Mouse (Mus musculus): ENCODE data around the gene Nphp4. TPM values are rescaled to one million over a fixed set of nuclear protein-coding genes. Genes with fewer than 3 reads are reported as not detected.
"Not testable (repeated sequence)": the region's sequence is repeated elsewhere in the genome, so short reads cannot be mapped to it uniquely, and the experiment has no call there.

Nphp4 gene
- polyA plus RNA-seq, 1 experiment: 4.0 TPM

DNA sequence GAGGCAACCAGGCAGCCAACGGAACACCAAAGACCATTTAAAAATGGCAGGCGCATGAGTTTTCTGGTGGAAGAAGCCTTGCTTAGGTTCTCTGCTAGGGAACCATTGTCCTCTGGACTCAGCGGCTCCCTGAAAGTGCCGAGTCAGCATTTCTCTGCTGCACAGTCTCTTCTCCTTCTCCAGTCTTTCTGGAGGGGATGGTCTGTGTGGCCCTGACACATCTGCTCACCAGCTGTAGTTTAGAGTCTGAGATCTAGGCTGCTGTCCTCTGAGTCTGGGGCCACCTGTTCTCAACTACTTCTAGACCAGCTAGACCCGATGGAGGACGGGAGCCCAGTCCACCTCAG, 73.7 kb downstream of the Nphp4 start:
- TF ChIP-seq POLR2A (IDR thresholded peaks at IDR 0.05; ENCODE audit: low read depth, low read length): no peak
- no peaks in the 10 kb centered on the region for H3K4me1 ChIP-seq (ENCODE audit: control insufficient read depth, insufficient read depth, low read length)
- no peak overlapping the region for H3K27ac ChIP-seq (ENCODE audit: insufficient read depth, low read length)
- no peak overlapping the region for H3K4me3 ChIP-seq (ENCODE audit: insufficient read depth, low read length)

DNA sequence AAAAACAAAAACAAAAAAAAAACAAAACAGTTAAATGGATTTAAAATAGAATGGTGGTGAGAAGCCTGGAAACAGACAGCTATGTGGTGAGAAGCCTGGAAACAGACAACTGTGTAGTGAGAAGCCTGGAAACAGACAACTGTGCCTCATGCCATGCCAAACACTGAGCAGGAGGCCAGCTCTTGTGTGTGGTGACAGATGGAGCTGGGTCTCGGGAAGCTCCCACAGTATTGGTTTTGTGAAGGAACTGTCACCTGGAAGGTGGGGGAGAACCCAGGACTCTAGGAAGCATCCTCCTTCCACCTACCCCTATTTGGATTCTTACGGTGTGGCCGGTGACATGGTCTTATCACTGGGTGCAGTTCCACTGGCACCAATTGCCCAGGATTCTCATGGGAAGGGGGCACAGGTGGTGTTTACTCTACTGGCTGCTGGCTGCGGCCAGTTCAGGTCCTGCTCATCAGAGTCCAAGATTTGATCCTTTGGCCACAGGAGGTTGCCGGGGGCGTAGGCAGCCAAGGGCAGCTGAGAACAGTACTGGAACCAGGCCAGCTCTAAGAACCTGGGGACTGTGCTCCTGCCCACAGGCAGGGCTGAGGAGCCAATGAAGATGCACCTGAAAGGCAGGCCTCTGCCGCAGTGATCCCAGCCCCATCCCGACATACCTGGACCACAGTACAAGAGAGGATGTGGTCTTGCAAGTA, 77.2 kb downstream of the Nphp4 start:
- H3K27ac ChIP-seq (ENCODE audit: insufficient read depth, low read length): no peak overlapping the region
- H3K4me3 ChIP-seq (ENCODE audit: insufficient read depth, low read length): no peak overlapping the region
- TF ChIP-seq POLR2A (IDR thresholded peaks at IDR 0.05; ENCODE audit: low read depth, low read length) (no peak), CTCF (IDR thresholded peaks at IDR 0.05; ENCODE audit: borderline replicate concordance, insufficient read depth, low read length) (no peak)
- H3K4me1 ChIP-seq (ENCODE audit: control insufficient read depth, insufficient read depth, low read length): no peaks in the 10 kb centered on the region

DNA sequence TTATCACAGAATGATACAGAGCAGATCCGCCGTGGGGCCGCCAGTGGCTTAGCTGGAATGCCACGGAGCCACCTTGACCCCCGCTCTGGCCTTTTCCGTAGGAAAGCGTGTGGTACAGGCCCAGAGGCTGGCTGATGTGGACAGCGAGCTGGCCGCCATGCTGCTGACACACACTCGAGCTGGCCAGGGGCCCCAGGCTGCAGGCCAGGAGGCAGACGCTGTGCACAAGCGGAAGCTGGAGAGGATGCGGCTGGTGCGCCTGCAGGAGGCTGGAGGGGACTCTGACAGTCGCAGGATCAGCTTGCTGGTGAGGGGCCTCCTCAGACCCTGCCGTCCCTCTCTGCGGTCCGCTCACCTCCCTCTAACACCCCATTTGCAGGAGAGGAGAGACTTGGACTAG, 77.9 kb downstream of the Nphp4 start:
- no peaks in the 10 kb centered on the region for H3K4me1 ChIP-seq (ENCODE audit: control insufficient read depth, insufficient read depth, low read length)
- no peak for TF ChIP-seq CTCF (IDR thresholded peaks at IDR 0.05; ENCODE audit: borderline replicate concordance, insufficient read depth, low read length)
- no peak for TF ChIP-seq POLR2A (IDR thresholded peaks at IDR 0.05; ENCODE audit: low read depth, low read length)
- no peak overlapping the region for H3K27ac ChIP-seq (ENCODE audit: insufficient read depth, low read length)
- no peak overlapping the region for H3K4me3 ChIP-seq (ENCODE audit: insufficient read depth, low read length)

DNA sequence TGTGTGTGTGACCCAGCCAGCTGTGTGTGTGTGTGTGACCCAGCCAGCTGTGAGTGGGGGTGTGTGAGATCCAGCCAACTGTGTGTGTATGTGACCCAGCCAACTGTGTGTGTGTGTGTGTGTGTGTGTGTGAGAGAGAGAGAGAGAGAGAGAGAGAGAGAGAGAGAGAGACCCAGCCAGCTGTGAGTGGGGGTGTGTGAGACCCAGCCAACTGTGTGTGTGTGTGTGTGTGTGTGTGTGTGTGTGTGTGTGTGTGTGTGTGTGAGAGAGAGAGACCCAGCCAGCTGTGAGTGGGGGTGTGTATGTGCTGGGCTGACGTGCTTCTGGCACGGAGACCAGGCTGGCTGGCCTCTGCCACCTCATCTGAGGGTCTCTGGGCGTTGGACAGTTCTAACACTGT, 79.3 kb downstream of the Nphp4 start:
- H3K4me1 ChIP-seq (ENCODE audit: control insufficient read depth, insufficient read depth, low read length); H3K4me3 ChIP-seq (ENCODE audit: insufficient read depth, low read length); H3K27ac ChIP-seq (ENCODE audit: insufficient read depth, low read length): not testable (repeated sequence)

DNA sequence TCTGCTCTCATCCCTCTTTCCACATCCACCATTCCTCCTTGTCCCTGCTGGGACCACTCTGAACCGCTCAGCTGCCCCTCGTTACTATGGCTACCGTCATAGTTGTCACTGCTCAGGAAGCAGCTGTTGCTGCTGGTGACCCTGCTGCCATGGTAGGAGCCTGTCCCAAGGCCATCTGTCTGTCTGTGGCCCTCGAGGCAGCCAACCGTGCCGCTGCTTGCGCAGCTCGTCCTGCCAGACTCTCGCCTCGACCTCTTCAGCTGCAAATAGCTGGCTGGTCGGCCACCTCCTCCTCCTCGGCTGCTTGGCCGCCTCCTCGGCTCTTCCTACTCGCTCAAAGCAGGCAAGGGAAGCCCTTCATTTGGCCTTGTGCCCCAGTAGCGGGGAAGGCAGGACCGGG, 81.7 kb downstream of the Nphp4 start:
- Histone ChIP-seq H3K4me3 (ENCODE audit: insufficient read depth, low read length) (no peak overlapping the region), H3K27ac (ENCODE audit: insufficient read depth, low read length) (no peak overlapping the region), H3K4me1 (ENCODE audit: control insufficient read depth, insufficient read depth, low read length) (no peaks in the 10 kb centered on the region)
- TF ChIP-seq POLR2A (IDR thresholded peaks at IDR 0.05; ENCODE audit: low read depth, low read length) (no peak), CTCF (IDR thresholded peaks at IDR 0.05; ENCODE audit: borderline replicate concordance, insufficient read depth, low read length) (no peak)

DNA sequence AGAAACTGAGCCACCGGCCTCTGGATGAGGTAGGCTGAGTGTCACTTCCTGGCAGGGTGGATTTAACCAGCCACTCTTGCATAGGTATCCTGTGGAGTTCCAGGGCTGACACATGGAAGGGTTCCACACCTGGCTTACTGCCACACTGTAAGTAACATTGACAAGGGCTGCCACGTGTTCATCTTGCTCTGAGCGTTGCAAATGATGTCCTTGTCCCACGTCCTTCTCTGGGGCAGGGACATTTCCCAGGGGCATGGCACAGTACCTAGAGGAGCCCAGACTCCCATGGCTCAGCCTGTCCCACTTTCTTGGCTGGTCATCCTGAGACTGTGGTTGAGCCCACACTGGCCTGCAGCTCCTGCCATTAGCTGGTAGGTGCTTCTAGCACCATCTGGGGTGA, 91.5 kb downstream of the Nphp4 start:
- Histone ChIP-seq H3K4me3 (ENCODE audit: insufficient read depth, low read length) (no peak overlapping the region), H3K4me1 (ENCODE audit: control insufficient read depth, insufficient read depth, low read length) (no peaks in the 10 kb centered on the region), H3K27ac (ENCODE audit: insufficient read depth, low read length) (no peak overlapping the region)
- no peak for TF ChIP-seq POLR2A (IDR thresholded peaks at IDR 0.05; ENCODE audit: low read depth, low read length)
- TF ChIP-seq CTCF (IDR thresholded peaks at IDR 0.05; ENCODE audit: borderline replicate concordance, insufficient read depth, low read length): no peak

DNA sequence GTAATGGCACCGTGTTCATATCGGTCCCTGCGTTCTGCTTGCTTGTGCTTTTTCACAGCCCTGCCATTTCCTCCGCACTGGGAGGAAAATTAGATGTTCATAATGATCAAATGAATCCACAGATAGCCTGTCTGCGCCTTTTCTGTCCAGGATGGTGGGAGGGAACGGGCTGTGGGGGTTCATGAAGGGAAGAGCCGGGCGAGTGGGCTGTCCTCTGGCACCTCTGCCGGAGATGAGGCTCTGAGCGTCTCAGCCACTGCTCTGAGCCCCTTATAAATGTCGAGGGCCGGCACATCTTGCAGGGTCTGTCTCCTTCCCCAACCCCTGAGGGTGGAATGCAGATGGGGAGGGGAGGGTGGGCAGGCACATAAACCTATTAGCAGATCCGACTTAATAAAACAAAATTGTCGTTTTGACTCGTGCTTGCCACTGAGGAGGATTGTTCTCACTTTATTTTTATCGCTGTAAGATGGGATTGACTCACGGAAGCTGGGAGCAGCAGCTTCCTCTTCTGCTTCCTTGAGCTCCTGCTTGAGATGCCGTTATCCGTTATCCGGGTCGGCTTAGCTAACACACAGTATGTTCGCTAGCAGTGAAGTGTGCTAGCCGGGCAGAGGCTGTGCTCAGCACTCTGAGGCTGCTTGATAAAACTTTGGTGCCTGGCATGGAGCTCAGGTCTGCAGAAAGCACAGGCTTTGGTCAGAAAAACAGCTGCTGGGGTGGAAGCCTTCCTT, 92.3 kb downstream of the Nphp4 start:
- H3K4me3 ChIP-seq (ENCODE audit: insufficient read depth, low read length): no peak overlapping the region
- H3K4me1 ChIP-seq (ENCODE audit: control insufficient read depth, insufficient read depth, low read length): no peaks in the 10 kb centered on the region
- TF ChIP-seq POLR2A (IDR thresholded peaks at IDR 0.05; ENCODE audit: low read depth, low read length): no peak
- no peak for TF ChIP-seq CTCF (IDR thresholded peaks at IDR 0.05; ENCODE audit: borderline replicate concordance, insufficient read depth, low read length)
- H3K27ac ChIP-seq (ENCODE audit: insufficient read depth, low read length): no peak overlapping the region

DNA sequence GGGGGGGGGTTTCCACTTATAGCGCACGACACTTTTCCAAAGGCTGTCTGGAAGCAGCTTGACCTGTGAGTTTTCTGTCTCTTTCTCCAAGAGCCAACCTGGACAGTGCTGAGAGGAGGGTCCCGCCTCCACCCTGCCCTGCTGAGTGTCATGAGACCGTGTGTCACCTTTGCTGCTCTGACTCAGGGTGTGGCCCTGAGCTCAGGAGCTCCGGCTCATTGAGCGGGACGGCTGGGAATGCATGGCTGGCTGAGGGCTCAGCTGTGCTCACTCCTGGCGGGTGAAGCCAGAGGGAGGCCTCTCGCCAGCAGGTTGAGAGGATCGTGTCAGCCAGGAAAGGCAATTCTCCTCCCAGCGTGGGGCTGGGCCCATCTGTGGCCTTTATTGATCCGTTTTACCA, 97.8 kb downstream of the Nphp4 start:
- H3K4me1 ChIP-seq (ENCODE audit: control insufficient read depth, insufficient read depth, low read length): no peaks in the 10 kb centered on the region
- no peak overlapping the region for H3K27ac ChIP-seq (ENCODE audit: insufficient read depth, low read length)
- H3K4me3 ChIP-seq (ENCODE audit: insufficient read depth, low read length): no peak overlapping the region
- no peak for TF ChIP-seq POLR2A (IDR thresholded peaks at IDR 0.05; ENCODE audit: low read depth, low read length)
- TF ChIP-seq CTCF (IDR thresholded peaks at IDR 0.05; ENCODE audit: borderline replicate concordance, insufficient read depth, low read length): no peak

DNA sequence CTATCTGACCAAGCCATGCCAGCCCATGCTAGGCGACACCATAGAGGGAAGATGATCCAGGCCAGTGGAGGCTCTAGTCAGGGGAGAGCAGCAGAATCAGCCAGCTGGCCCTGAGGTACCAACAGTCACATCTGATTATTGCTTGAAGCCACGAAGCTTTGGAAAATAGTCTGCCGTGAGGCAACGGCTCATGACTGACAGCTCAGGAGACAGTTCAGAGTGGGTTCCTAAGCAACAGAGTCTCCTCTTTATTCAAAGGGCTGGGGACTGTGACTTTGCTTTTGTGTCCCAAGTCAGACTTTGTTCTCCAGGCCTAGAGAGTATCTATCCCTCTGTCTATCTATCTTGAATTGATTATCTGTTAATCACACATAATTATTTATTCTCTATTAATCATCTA, 100.3 kb downstream of the Nphp4 start:
- no peak overlapping the region for H3K27ac ChIP-seq (ENCODE audit: insufficient read depth, low read length)
- no peak for TF ChIP-seq CTCF (IDR thresholded peaks at IDR 0.05; ENCODE audit: borderline replicate concordance, insufficient read depth, low read length)
- no peak for TF ChIP-seq POLR2A (IDR thresholded peaks at IDR 0.05; ENCODE audit: low read depth, low read length)
- H3K4me1 ChIP-seq (ENCODE audit: control insufficient read depth, insufficient read depth, low read length): no peaks in the 10 kb centered on the region
- H3K4me3 ChIP-seq (ENCODE audit: insufficient read depth, low read length): no peak overlapping the region

DNA sequence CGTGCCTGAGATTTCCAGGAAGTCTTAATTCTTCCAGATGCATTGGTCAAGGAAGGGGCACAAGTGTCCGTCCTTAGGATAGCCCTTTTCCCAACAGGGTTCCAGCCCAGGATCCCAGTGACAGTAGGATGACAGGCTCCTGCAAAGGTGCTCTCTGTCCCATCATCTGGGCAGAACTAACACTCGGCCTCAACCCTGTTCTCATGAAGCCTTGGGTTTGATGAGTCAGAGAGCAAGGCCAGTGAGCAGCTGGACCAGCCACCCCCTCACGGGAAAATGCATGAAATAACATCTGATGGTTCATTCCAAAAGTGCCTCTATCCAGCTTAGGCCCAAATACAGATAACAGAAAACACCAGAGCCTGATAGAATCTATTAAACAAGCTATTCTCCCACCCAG, 103.5 kb downstream of the Nphp4 start:
- H3K4me1 ChIP-seq (ENCODE audit: control insufficient read depth, insufficient read depth, low read length): no peaks in the 10 kb centered on the region
- H3K4me3 ChIP-seq (ENCODE audit: insufficient read depth, low read length): no peak overlapping the region
- TF ChIP-seq CTCF (IDR thresholded peaks at IDR 0.05; ENCODE audit: borderline replicate concordance, insufficient read depth, low read length) (no peak), POLR2A (IDR thresholded peaks at IDR 0.05; ENCODE audit: low read depth, low read length) (no peak)
- H3K27ac ChIP-seq (ENCODE audit: insufficient read depth, low read length): no peak overlapping the region
